Mouse (Mus musculus): ENCODE data around the gene Rprd2.
A peak's percentile ranks its signal among the peaks of the same experiment; 100 is the strongest.
"Not testable (repeated sequence)": the region's sequence is repeated elsewhere in the genome, so short reads cannot be mapped to it uniquely, and the experiment has no call there.

Rprd2 gene

DNA sequence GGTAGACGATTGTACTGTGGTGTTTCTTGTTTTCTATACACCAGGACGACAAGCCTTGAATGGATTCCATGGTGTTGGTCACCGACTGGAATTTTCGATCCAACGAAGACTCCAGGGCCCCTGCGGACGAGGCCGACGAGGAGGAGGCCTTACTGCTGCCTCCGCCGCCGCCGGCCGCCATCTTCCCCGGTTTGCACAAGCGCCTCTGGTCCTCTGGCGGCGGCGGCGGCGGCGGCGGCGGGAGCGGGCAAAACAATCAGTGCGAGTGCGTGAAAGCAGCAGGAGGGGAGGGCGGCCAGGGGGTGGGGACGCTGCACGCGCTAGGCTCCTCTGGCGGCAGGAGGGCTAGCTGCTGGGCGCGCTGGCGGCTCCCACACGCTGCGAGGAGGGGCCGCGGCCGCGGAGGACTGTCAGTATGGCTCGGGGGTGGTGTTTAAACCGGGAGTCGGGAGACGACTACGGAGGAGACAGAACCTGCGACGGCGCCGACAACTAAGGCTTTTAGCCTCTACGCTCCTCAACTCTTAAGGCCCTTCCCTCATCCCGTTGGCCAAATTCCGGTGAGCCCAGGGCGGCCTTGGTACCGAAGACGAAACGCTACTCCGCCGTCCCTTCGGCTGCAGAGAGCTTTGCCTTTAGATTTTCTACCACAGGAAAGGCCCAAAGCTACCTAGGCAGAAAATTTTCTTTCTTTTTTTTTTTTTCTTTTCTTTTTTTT is at the start of gene Rprd2:
Gene Rprd2 (minus strand): TSS at position 293 of the 718 bp plus-strand sequence.
- peak; percentile 74 for DNase-seq (ENCODE audit: low spot score)

DNA sequence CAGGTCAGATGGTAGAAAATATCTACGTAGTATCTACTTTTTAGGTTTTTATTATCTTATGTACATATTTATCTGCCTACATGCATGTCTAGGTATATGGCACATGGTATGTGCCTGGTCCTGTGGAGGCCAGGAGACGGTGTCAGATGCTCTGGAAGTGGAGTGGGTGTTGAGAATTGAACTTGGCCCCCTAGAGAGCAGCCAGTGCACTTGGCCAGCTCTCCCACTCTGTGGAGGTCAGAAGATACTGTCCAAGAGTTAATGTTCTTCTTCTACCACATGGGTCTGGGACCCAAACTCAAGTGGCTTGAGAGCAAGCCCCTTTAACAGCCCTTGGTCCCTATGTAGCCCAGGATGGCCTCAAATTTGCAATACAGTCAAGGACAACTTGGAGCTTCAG is 48.7 kb upstream of the Rprd2 start:
- DNase-seq (ENCODE audit: low spot score): no peak

DNA sequence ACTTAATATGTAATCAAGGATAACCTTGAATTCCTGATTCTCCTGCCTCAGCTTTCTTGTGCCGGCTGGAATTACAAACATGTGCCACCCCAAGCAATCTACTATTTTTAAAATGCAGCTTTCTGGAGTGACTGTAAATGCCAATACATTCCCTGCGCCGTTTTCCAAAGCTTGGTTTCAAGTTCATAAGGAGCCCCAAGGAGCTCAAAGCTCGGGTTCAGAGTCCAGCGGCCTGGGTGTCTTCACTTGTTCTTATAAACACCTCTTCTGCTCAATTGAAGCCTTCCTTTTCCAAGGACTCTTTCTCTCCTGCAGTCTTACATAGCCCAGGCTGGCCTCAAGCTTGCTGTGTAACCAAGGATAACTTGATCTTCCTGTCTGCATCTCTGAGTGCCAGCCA is 47.4 kb upstream of the Rprd2 start:
- DNase-seq (ENCODE audit: low spot score): no peak

DNA sequence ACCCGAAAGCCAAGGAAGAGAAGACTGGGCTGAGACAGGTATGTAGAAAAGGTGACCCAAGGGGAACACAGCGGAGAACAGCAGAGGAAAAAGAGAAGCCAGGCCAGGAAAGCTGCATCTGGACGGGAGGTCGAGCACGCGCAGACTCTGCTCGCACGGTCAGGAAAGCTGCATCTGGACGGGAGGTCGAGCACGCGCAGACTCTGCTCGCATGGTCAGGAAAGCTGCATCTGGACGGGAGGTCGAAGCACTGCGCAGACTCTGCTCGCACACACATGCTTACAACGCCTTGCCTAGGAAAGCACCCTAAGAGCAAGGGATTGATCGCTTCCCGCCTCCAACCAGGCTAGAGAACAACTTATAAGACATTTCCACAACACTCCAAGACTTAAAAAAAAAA is 46.9 kb upstream of the Rprd2 start:
- no peak for DNase-seq (ENCODE audit: low spot score)

DNA sequence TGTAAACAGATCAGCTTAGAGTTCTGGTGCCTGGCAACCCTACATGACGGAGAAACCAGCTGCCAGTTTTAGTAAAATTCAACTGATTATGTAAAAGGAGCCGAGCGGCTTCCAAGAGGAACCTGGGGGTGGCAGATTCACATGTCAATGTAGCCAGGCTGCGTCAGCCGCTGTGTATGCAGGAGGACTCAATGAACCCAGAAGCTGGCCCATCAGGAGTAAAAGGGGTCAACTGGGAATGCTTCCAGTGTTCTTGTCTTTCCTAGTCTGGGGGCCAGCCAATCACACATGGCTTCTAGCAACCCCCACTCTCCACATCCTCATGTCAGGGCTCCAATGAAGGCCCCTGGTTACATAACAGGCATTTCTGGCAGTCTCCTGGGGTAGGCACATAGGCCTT is 46.4 kb upstream of the Rprd2 start:
- DNase-seq (ENCODE audit: low spot score): no peak

DNA sequence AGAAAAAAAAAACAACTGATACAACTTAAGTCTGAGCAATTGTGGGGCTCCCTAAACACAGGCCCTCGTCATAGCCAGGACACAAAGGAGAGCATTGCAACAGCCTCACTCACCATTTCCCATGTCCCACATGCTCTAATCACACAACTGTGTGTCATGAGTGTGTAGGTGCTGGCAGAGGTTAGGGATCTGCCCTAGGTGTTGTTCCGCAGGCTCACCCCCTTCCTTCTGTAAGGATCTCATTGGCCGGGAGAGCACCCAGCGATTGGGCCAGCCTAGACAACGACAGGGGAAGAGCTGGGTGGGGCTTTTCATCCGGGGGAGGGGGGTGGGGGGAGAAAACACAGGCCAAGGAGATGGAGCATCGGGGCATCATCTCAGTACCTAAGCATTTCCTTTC is 44.9 kb upstream of the Rprd2 start:
- DNase-seq (ENCODE audit: low spot score): no peak

DNA sequence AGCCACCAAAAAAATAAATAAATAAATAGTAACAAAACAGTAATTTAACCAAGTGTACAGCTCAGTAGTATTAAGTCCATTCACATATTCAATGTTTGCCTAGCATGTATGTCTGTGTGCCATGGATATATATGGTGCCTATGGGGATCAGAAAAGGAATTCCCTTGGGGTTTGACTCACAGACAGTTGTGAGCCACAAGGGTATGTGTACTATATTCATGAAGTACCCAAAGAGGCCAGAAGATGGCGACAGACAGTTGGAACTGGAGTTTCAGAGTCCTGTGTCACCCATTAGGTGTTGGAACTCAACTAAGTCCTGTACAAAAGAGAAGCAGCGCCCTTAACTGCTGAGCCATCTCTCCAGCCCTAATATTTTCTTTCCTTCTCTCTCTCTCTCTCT is 43.1 kb upstream of the Rprd2 start:
- no peak for DNase-seq (ENCODE audit: low spot score)

DNA sequence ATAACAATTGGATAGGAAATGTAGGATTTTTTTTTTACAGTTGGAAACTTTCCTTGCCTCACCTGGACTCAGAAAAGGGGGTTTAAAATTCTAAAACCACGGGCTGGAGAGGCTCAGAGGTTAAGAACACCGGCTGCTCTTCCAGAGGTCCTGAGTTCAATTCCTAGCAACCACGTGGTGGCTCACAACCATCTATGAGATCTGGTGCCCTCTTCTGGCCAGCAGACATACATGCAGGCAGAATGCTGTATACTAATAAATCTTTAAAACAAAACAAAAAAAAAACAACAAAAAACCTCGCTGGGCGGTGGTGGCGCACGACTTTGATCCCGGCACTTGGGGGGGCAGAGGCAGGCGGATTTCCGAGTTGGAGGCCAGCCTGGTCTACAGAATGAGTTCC is 42.6 kb upstream of the Rprd2 start:
- no peak for DNase-seq (ENCODE audit: low spot score)

DNA sequence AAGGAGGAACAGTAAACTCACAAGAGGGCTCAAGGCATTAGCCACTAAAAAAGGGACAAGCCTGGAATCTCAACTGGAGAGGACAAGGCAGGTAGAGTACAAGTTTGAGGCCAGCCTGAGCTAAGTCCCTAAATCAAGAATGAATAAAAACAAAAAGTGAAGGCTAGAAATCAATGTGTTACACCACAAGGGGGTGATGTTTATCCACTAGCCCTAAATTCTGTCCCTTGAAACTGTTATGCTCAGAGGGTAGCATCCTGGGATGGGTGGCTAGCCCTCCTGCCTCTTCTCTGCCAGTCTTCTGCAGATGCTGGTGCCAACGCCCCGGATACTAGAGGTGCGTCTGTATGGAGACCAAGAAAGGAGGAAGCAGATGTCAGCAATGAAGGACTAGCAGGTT is 41.7 kb upstream of the Rprd2 start:
- DNase-seq (ENCODE audit: low spot score): no peak

DNA sequence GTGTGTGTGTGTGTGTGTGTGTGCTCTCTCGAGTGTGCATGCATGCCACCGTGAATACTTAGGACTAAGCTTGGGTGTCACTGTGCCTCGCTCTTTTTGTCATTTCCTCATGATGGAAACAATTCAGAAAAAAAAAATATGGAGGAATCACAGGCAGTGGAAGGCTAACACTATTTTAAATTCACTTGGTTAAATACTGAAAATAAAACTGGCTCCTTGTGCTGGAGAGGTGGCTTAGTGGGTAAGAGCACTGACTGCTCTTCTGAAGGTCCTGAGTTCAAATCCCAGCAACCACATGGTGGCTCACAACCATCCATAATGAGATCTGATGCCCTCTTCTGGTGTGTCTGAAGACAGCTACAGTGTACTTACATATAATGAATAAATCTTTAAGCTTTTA is 39.6 kb upstream of the Rprd2 start:
- not testable (repeated sequence) for DNase-seq (ENCODE audit: low spot score)

DNA sequence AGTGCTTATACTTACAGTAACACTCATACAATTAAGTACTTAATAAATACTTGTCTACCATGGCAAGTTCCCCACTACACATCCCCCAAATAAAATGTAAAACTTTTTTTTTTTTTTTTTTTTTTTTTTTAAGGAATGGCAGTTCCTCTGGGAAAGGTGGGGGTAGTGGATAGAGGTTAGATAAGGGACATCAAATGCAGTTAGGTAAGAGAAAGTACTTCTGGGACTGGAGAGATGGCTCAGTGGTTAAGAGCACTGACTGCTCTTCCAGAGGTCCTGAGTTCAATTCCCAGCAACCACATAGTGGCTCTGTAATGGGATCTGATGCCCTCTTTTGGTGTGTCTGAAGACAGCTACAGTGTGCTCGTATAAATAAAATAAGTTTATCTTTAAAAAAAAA is 38.4 kb upstream of the Rprd2 start:
- DNase-seq (ENCODE audit: low spot score): not testable (repeated sequence)

DNA sequence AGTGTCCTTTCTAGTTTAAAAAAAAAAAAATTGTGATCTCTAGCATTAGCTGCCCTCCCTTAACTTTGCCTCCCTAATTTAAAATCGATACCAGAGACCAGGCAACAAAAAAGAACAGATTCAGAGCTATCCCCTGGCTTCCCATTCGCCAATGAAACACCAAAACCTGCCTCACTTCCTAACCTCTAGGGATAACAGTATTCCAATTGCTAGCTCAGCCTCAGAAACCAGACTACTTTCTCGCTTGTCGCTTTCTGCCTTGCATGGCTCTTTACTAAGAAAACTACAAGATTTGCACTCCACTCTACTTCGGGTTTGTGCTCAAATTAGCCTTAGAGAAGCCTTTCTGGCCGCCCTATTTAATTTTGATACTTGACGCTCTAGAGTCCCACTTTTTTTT is 37.5 kb upstream of the Rprd2 start:
- no peak for DNase-seq (ENCODE audit: low spot score)

DNA sequence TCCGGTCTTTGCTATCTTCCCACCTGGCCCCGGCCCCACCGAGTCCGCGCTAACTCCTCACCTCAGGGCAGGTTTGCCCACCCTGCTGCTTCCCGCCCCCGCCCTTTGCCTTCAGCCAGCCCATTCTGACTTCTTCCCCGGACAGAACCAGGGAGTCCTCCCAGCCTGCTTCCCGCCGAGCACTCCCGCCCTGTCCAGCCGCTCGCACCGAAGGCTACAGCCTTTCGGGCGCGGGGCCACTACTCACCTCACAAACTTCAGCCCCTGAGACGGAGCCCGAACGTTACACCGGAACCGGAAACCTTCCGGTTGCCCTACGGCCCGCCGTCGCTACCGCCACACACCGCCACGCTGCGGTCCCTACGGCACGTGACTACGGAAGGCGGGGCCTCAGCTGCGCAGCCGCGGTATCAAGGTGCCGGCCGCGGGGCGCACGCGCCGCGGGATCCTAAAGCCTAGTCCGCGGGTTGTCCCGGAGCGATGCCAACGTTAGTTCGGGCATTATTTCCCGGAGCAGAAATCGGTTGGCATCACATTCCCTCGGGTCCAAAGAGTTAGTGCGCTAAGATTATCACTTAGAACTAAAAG is 36.9 kb upstream of the Rprd2 start, which contains the start of gene Prpf3:
Gene Prpf3 (minus strand): TSS at position 384 of the 588 bp plus-strand sequence.
- DNase-seq (ENCODE audit: low spot score): peak; percentile 90

DNA sequence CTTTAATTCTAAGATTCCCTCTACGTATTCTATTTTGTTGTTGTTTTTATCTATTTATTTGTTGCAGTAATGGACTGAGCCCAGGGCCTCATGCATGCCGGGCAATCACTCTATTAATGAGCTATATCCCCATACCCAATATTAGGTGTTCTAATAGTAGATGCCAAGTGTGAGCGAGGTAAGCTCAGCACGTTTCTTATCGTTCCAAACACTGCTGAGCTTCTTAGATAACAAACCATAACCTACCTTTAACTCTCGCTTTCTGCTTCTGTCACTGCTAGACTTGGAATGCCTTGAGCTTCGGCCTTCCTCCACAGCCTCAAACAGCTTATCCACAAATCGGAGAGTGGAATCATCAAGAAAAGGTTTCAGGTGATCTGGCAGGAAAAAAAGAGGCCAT is 32.7 kb upstream of the Rprd2 start:
- DNase-seq (ENCODE audit: low spot score): no peak

DNA sequence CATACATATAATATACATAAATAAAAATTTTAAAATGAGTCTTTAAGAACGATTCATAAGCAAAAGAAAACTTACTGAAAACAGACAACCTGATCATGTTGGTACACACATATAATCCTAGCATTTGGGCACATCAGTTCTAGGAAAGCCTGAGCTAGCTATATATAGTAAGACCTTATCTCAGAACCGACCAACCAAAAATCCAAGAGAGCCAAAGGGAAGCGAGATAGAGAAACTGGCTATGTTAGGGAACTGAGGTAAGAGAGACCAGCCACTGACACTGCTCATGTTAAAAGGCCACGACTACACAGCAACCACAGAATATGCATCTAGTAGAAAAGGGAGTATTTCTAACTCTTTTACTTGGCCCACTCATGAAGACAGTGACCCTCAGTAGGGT is 31.9 kb upstream of the Rprd2 start:
- DNase-seq (ENCODE audit: low spot score): no peak

DNA sequence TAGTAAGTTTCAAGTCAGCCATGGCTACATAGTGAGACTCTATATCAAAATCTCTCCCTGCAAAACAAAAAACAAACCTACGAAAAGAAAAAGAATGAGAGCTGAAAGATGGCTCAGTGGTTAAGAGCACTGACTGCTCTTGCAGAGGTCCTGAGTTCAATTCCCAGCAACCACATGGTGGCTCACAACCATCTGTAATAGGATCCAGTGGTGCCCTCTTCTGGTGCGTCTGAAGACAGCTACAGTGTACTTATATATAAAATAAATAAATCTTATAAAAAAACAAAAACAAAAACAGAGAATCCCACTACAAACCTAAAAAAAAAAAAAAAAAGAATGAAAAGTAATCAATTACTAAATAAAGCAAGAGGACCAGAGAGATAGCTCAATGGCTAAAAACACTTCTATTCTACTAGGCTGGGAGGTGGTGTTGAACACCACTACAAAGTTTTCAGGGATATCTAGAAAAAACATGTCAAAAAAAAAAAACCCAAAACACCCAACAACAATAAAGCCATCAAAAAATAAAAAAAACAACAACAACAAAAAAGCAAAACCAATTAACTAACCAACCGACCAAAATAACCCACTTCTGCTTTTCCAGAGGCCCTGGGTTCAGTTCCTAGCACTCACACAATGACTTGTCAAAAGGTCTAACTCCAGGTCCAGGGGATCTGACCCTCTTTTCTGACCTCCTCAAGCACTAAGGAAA is 24.0 kb upstream of the Rprd2 start:
- DNase-seq (ENCODE audit: low spot score): no peak

DNA sequence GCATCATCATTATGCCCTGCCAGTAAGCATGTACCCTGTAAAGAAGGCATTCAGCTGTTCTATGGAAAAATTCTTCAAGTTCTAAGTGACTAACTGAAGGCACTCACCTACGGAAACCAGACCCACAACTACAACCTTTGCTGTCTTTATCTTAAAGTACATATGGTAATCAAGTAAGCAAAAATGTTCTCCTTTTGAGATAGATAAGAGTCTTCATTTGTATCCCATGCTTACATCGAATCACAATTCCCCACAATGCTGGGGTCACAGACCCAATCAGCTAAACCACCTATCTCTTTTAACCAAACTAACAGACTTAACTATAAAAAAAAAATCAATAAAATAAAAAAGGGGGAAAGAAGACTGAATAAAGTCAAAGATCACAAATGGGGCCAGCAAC is 20.6 kb upstream of the Rprd2 start:
- no peak for DNase-seq (ENCODE audit: low spot score)

DNA sequence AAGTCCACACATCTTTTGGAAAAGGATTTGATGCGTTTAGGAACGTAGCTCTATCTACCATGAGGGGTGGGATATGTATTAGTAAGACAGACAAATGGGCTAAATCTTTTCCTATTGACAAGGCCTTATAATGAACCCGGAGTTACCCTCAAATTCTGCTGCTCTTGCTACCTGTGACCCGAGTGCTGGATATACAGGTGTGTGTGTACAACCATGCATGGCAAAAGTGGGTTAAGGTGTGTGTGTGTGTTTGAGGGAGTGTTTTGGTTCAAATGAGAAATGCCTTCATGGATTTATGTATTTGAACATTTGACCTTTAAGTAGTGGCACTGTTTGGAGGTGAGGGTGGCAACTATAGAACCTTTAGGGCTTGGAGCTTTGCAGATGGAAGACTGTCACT is 10.4 kb upstream of the Rprd2 start:
- no peak for DNase-seq (ENCODE audit: low spot score)

DNA sequence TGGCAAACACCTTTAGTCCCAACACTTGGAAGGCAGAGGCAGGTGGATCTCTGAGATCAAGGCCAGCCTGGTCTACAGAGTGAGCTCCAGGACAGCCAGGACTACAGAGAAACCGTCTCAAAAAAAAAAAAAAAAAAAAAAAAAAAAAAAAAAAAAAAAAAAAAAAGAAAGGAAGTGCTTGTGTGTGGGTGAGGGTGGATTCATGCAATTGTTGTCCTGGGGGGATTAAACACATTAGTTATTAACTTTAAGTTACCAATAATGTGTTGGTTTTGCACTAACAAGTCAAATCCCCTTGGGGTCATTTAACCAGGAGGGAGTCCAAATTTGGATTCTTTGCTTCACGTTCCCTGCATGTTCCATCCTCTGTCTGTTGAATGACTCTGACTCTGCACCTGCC is 7.6 kb upstream of the Rprd2 start:
- no peak for DNase-seq (ENCODE audit: low spot score)

DNA sequence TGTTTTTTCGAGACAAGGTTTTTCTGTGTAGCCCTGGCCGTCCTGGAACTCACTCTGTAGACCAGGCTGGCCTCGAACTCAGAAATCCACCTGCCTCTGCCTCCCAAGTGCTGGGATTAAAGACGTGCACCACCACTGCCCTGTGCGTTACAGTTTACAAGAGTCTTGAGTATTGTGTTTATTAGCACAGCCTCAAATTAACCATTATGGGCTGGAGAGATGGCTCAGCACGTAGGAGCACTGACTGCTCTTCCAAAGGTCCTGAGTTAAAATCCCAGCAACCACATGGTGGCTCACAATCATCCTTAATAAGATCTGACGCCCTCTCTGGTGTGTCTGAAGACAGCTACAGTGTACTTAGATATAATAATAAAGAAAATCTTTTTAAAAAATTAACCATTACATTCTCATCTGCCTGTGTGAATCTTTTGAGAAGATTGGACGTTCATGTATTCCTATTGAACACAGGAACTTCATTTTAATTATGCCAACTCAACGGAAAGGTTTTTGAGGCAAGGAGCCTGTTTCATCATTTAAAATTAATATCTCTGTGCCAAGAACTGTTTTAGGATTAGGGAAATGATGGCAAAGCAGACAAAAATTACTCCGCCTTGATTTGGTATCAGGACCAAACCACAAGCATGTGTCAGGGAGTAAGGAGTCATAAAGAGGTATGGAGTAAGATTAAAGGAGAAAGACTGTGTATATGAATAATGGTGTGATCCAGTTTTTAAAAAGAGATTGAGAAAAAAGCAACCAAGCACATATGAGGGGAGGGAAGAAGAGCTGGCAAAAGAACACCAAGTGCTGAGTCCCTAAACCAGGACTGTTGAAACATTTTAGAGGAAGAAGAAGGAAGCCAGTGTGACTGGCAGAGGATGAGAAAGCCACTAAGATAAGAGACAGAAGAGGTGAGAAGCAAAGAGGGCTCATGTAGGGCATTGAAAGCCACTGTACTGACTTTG is 1.7 kb upstream of the Rprd2 start:
- no peak for DNase-seq (ENCODE audit: low spot score)

DNA sequence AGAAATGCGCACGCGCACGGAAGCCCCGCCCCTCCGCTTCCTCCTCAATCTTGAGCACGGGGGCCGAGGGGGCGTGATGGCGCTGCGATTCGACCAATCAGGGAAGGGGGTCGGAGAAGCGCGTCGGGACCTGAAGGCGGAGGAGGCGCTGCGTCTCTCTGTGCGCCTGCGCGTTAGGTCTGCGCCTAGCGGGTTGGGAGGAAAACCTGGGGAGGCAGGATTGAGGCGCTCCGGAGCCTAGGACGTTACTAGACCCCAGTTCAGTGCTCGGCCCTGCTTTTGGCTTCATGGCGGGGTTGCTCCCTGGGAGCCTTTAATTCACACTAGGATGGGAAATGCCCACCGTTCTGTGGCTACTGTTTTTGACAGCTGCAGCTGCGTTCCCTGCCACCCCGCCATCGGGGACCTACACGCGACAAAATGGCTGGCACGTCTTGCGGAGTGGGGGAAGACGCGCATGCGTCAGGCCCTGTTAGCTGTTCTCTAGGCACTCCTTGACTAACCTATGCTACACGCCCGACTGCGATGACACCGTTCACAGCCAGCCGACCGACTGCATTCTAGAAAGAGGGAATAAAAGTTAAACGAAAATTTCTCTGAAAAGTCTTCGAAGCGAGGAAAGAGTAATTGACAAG is 805 bp upstream of the Rprd2 start:
- DNase-seq (ENCODE audit: low spot score): peak; percentile 99

DNA sequence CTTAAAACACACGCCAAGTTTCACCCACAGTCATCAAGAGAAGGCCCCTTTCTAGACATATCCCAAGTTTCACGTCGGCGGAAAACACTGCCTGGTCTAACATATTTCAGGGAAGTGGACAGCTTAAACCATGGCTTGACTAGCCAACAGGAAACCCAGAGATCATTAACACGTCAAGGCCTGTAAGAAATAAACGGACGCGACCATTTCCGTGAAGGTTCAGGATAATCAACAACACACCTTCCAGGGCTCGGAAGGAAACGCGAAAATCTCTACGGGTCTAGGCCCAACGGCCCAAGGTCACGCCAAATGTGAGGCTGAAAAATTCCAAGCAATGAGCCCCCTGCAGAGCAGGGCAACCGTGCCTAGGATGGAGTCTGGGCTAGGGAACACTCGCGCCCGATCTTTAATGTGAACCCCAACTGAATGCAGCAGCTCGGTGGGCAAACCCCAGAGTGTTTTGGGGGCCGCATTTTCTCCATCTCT is 594 bp downstream of the Rprd2 start:
- DNase-seq (ENCODE audit: low spot score): no peak
